Mouse (Mus musculus) frontal cortex, adult (tissue): ENCODE data around the gene Dnttip2.
"Not testable (repeated sequence)": the region's sequence is repeated elsewhere in the genome, so short reads cannot be mapped to it uniquely, and the experiment has no call there.

ENCODE experiments used
- ATAC-seq: cut with Nextera tagmentation; 2 replicates; pipeline ENCODE4 v1.9.2; 2017; ENCODE audit warnings: mild to moderate bottlenecking, moderate library complexity, mixed read lengths; ENCODE audit not compliant: low TSS enrichment

Gene Dnttip2

GRCm38 (mm10) chr3:122274241-122275024 lies at the start of gene Dnttip2:
Dnttip2 (plus strand) TSS chr3:122274388.
- ATAC-seq: peak; percentile 90

GRCm38 (mm10) chr3:122226972-122227371 lies 47.2 kb upstream of the Dnttip2 start:
- ATAC-seq: peak; percentile 57

- ATAC-seq: no peak
These were observed 38.4 kb upstream of the Dnttip2 start for GRCm38 (mm10) chr3:122235772-122236171.

GRCm38 (mm10) chr3:122242876-122243275 lies 31.3 kb upstream of the Dnttip2 start:
- ATAC-seq: no peak

- no peak for ATAC-seq
These were observed 30.6 kb upstream of the Dnttip2 start for GRCm38 (mm10) chr3:122243416-122244167.

- no peak for ATAC-seq
These were observed 29.4 kb upstream of the Dnttip2 start for GRCm38 (mm10) chr3:122244759-122245158.

GRCm38 (mm10) chr3:122245215-122245877 lies 28.8 kb upstream of the Dnttip2 start, which contains the start of gene Gclm:
Gclm (plus strand) TSS chr3:122245557.
- ATAC-seq: peak; percentile 97

- peak; percentile 45 for ATAC-seq
These were observed 28.3 kb upstream of the Dnttip2 start for GRCm38 (mm10) chr3:122245878-122246332.

GRCm38 (mm10) chr3:122246406-122246805 lies 27.8 kb upstream of the Dnttip2 start:
- ATAC-seq: no peak

GRCm38 (mm10) chr3:122246986-122247767 lies 27.0 kb upstream of the Dnttip2 start:
- no peak for ATAC-seq

GRCm38 (mm10) chr3:122247768-122248100 lies 26.5 kb upstream of the Dnttip2 start:
- no peak for ATAC-seq

- no peak for ATAC-seq
These were observed 21.5 kb upstream of the Dnttip2 start for GRCm38 (mm10) chr3:122252466-122253253.

GRCm38 (mm10) chr3:122254050-122254449 lies 20.1 kb upstream of the Dnttip2 start:
- not testable (repeated sequence) for ATAC-seq

- no peak for ATAC-seq
These were observed 4.2 kb upstream of the Dnttip2 start for GRCm38 (mm10) chr3:122269986-122270385.

GRCm38 (mm10) chr3:122272565-122272964 lies 1.6 kb upstream of the Dnttip2 start:
- ATAC-seq: not testable (repeated sequence)

- no peak for ATAC-seq
These were observed 564 bp upstream of the Dnttip2 start for GRCm38 (mm10) chr3:122273407-122274240.

GRCm38 (mm10) chr3:122275111-122275510 lies 923 bp downstream of the Dnttip2 start:
- ATAC-seq: no peak

- ATAC-seq: no peak
These were observed 13.0 kb downstream of the Dnttip2 start for GRCm38 (mm10) chr3:122287195-122287594.

GRCm38 (mm10) chr3:122288613-122289195 lies 14.5 kb downstream of the Dnttip2 start:
- no peak for ATAC-seq
